ENCODE assay signal across 8 mouse cellular contexts in the genomic region with DNA sequence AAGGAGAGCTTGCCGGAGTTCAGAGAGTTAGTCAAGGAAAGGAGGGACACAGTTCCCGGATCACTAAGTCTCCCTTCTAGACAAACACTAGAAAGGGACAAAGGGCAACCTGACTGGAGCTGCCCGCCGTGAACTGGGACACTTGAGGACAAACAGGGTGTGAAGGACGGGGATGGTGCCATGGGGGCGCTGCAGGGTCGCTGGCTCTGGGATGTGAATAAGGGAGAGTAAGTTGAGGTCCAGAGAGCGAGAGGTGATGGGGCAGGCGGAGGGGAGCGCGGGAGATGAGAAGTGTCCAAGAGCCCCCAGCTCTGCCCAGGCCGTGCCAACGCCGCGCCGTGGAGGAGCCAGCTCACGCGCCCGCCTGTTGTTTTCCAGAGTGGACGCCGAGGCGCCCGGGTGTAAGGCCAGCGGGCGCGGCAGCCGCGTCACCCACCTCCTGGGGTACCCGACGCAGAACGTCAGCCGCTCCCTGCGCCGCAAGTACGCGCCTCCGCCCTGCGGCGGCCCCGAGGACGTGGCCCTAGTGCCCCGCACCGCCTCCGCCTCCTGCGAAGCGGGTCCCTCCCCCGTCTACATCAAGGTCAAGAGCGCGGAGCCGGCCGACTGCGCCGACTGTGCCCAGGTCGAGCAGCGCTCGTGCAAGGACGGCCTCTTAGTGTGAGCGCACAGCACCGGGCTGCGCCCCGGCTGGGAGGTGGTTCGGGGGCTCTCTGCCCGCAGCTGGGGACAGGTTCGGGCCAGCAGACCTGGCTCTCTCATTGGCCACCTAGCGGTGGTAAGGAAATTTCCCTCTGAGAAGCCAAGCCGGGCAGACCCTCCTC. TPM values are rescaled to one million over a fixed set of nuclear protein-coding genes. Genes with fewer than 3 reads are reported as not detected.
A peak's percentile ranks its signal among the peaks of the same experiment; 100 is the strongest.
DNase-seq lines count a peak whose midpoint lies in the region; ATAC-seq and TF ChIP-seq lines count a peak whose summit lies in the region.

No protein-coding gene starts in this region.

- peak; percentile 74 to 79 for DNase-seq in B cell, adult 2 months
- peak; percentile 86 for DNase-seq in forebrain, embryonic 11.5 days (ENCODE audit: low spot score)
- DNase-seq in kidney, postnatal 14 days: peak; percentile 86
- no peak for DNase-seq in liver, embryonic 13.5 days
- peak; percentile 64 to 70 for DNase-seq in natural killer cell, adult 2 months (ENCODE audit: low spot score in 2 of 2)

- H3K27ac ChIP-seq in bone marrow macrophage, adult 2 months (ENCODE audit: insufficient read depth, low read depth, low read length): no peak overlapping the region
- no peak overlapping the region for H3K27ac ChIP-seq in forebrain, embryonic 11.5 days (ENCODE audit: low read depth, low read length)
- peak overlapping the region; percentile 15 for H3K27ac ChIP-seq in heart, embryonic 16.5 days (ENCODE audit: low read length)
- no peak overlapping the region for H3K27ac ChIP-seq in liver, embryonic 13.5 days
- H3K27ac ChIP-seq in stomach, embryonic 15.5 days: peak overlapping the region; percentile 23; the same call in 1 of the 2 replicates

- peak; percentile 55 for TF ChIP-seq CTCF in bone marrow macrophage, adult 2 months (IDR thresholded peaks at IDR 0.05; ENCODE audit: low read depth, low read length)

- WGBS in forebrain, embryonic 11.5 days: under 1% methylated on average over 66 of the region's 66 CpGs
- WGBS in heart, embryonic 16.5 days: under 1% methylated on average over 56 of the region's 66 CpGs
- WGBS in liver, embryonic 13.5 days (ENCODE audit: insufficient replicate concordance): under 1% methylated on average over 65 of the region's 66 CpGs
- 1% methylated on average over 66 of the region's 66 CpGs for WGBS in stomach, embryonic 15.5 days

- H3K4me1 ChIP-seq in bone marrow macrophage, adult 2 months (ENCODE audit: control insufficient read depth, insufficient read depth, low read length): peaks cover 37% of the 10 kb centered on the region
- H3K4me1 ChIP-seq in forebrain, embryonic 11.5 days (replicated peaks; ENCODE audit: control insufficient read depth, insufficient read depth, low read length): peaks cover 10% of the 10 kb centered on the region
- H3K4me1 ChIP-seq in heart, embryonic 16.5 days (ENCODE audit: control insufficient read depth, insufficient read depth, low read length): peaks cover 8% of the 10 kb centered on the region
- 0 out of 2 replicates have a peak, but pooled peaks cover 7% of the 10 kb centered on the region for H3K4me1 ChIP-seq in liver, embryonic 13.5 days (replicated peaks)
- H3K4me1 ChIP-seq in stomach, embryonic 15.5 days: peaks cover 11% of the 10 kb centered on the region

- ATAC-seq in forebrain, embryonic 11.5 days (replicated peaks; ENCODE audit: low FRiP score): peak; percentile 87
- ATAC-seq in heart, embryonic 16.5 days (replicated peaks; ENCODE audit: extremely low read depth, insufficient read depth, low FRiP score): peak; percentile 83
- ATAC-seq in liver, embryonic 13.5 days (ENCODE audit: low read depth): peak; percentile 51
- peak; percentile 82 for ATAC-seq in stomach, embryonic 15.5 days (ENCODE audit: insufficient read depth, low FRiP score, low read depth)

- H3K4me3 ChIP-seq in bone marrow macrophage, adult 2 months (ENCODE audit: insufficient read depth, low read length): peak overlapping the region; percentile 73
- H3K4me3 ChIP-seq in forebrain, embryonic 11.5 days (ENCODE audit: low read depth, low read length): peak overlapping the region; percentile 51
- H3K4me3 ChIP-seq in heart, embryonic 16.5 days (ENCODE audit: low read length): peak overlapping the region; percentile 68
- peak overlapping the region; percentile 53 for H3K4me3 ChIP-seq in liver, embryonic 13.5 days (replicated peaks)
- peak overlapping the region; percentile 57 for H3K4me3 ChIP-seq in stomach, embryonic 15.5 days (replicated peaks)

- peak overlapping the region; percentile 89 for H3K4me2 ChIP-seq in forebrain, embryonic 11.5 days (ENCODE audit: low read depth, low read length, severe bottlenecking)
- peak overlapping the region; percentile 98 for H3K4me2 ChIP-seq in heart, embryonic 16.5 days (ENCODE audit: low read depth, low read length)
- peak overlapping the region; percentile 70 for H3K4me2 ChIP-seq in liver, embryonic 13.5 days
- H3K4me2 ChIP-seq in stomach, embryonic 15.5 days: peak overlapping the region; percentile 97

- H3K27me3 ChIP-seq in forebrain, embryonic 11.5 days (ENCODE audit: control insufficient read depth, insufficient read depth, low read length): peaks cover 23% of the 10 kb centered on the region
- peaks cover 33% of the 10 kb centered on the region for H3K27me3 ChIP-seq in heart, embryonic 16.5 days (ENCODE audit: control insufficient read depth, insufficient read depth, low read length)
- peaks cover 70% of the 10 kb centered on the region for H3K27me3 ChIP-seq in liver, embryonic 13.5 days
- peaks cover 9% of the 10 kb centered on the region; the same call in 1 of the 2 replicates for H3K27me3 ChIP-seq in stomach, embryonic 15.5 days (replicated peaks)

- H3K9me3 ChIP-seq in forebrain, embryonic 11.5 days (ENCODE audit: control insufficient read depth, low read length): no peaks in the 10 kb centered on the region
- H3K9me3 ChIP-seq in heart, embryonic 16.5 days (replicated peaks; ENCODE audit: control insufficient read depth, low read length): no peaks in the 10 kb centered on the region
- H3K9me3 ChIP-seq in liver, embryonic 13.5 days (replicated peaks): no peaks in the 10 kb centered on the region
- H3K9me3 ChIP-seq in stomach, embryonic 15.5 days: no peaks in the 10 kb centered on the region

- H3K36me3 ChIP-seq in forebrain, embryonic 11.5 days (ENCODE audit: control insufficient read depth, insufficient read depth, low read length): no peaks in the 10 kb centered on the region
- no peaks in the 10 kb centered on the region for H3K36me3 ChIP-seq in heart, embryonic 16.5 days (ENCODE audit: control insufficient read depth, insufficient read depth)
- no peaks in the 10 kb centered on the region for H3K36me3 ChIP-seq in liver, embryonic 13.5 days
- H3K36me3 ChIP-seq in stomach, embryonic 15.5 days: no peaks in the 10 kb centered on the region

- peak overlapping the region; percentile 48 for H3K9ac ChIP-seq in forebrain, embryonic 11.5 days (ENCODE audit: low read length)
- peak overlapping the region; percentile 75 for H3K9ac ChIP-seq in heart, embryonic 16.5 days (ENCODE audit: low read length)
- no peak overlapping the region for H3K9ac ChIP-seq in liver, embryonic 13.5 days
- peak overlapping the region; percentile 30 for H3K9ac ChIP-seq in stomach, embryonic 15.5 days

- no peak for TF ChIP-seq POLR2A in bone marrow macrophage, adult 2 months (IDR thresholded peaks at IDR 0.05; ENCODE audit: borderline replicate concordance, low read depth, low read length)

RNA-seq across cellular contexts. Expression of gene Vsig8, which starts 7.1 kb away (rescaled TPM):
- not detected in 2 replicates for polyA plus RNA-seq in bone marrow macrophage, adult 2 months (2012; ENCODE audit: insufficient read depth, insufficient read length, missing spikeins)
- 0.17 TPM in 1 of 2 replicates, not detected in the other for polyA plus RNA-seq in forebrain, embryonic 11.5 days (2014; fragmentation: Nextera tagmentation; extraction: Ambion mirVana)
- 0.32 and 0.55 TPM in 2 replicates for polyA plus RNA-seq in heart, embryonic 16.5 days (2015; fragmentation: Nextera tagmentation; extraction: Ambion mirVana)
- not detected in 2 replicates for polyA plus RNA-seq in liver, embryonic 13.5 days (2015; fragmentation: Nextera tagmentation; extraction: Ambion mirVana)
- 0.46 and 1.8 TPM in 2 replicates for polyA plus RNA-seq in stomach, embryonic 15.5 days (2015; fragmentation: Nextera tagmentation; extraction: Ambion mirVana)

RNA-seq across cellular contexts. Expression of gene Slamf8, which starts 27.5 kb away (rescaled TPM):
- polyA plus RNA-seq in bone marrow macrophage, adult 2 months (2012; ENCODE audit: insufficient read depth, insufficient read length, missing spikeins): 4.0 TPM in 2 replicates
- not detected in 2 replicates for polyA plus RNA-seq in forebrain, embryonic 11.5 days (2014; fragmentation: Nextera tagmentation; extraction: Ambion mirVana)
- polyA plus RNA-seq in heart, embryonic 16.5 days (2015; fragmentation: Nextera tagmentation; extraction: Ambion mirVana): 0.35 TPM in 2 replicates
- polyA plus RNA-seq in liver, embryonic 13.5 days (2015; fragmentation: Nextera tagmentation; extraction: Ambion mirVana): 0.10 and 0.12 TPM in 2 replicates
- 0.31 and 0.44 TPM in 2 replicates for polyA plus RNA-seq in stomach, embryonic 15.5 days (2015; fragmentation: Nextera tagmentation; extraction: Ambion mirVana)

RNA-seq across cellular contexts. Expression of gene Fcrl6, which starts 39.5 kb away (rescaled TPM):
- not detected in 2 replicates for polyA plus RNA-seq in bone marrow macrophage, adult 2 months (2012; ENCODE audit: insufficient read depth, insufficient read length, missing spikeins)
- 0.19 TPM in 1 of 2 replicates, not detected in the other for polyA plus RNA-seq in forebrain, embryonic 11.5 days (2014; fragmentation: Nextera tagmentation; extraction: Ambion mirVana)
- not detected in 2 replicates for polyA plus RNA-seq in heart, embryonic 16.5 days (2015; fragmentation: Nextera tagmentation; extraction: Ambion mirVana)
- not detected in 2 replicates for polyA plus RNA-seq in liver, embryonic 13.5 days (2015; fragmentation: Nextera tagmentation; extraction: Ambion mirVana)
- not detected in 2 replicates for polyA plus RNA-seq in stomach, embryonic 15.5 days (2015; fragmentation: Nextera tagmentation; extraction: Ambion mirVana)

RNA-seq across cellular contexts. Expression of gene Cfap45, which starts 42.3 kb away (rescaled TPM):
- polyA plus RNA-seq in bone marrow macrophage, adult 2 months (2012; ENCODE audit: insufficient read depth, insufficient read length, missing spikeins): 0.87 and 1.2 TPM in 2 replicates
- 1.2 and 1.3 TPM in 2 replicates for polyA plus RNA-seq in forebrain, embryonic 11.5 days (2014; fragmentation: Nextera tagmentation; extraction: Ambion mirVana)
- 3.0 and 3.2 TPM in 2 replicates for polyA plus RNA-seq in heart, embryonic 16.5 days (2015; fragmentation: Nextera tagmentation; extraction: Ambion mirVana)
- polyA plus RNA-seq in liver, embryonic 13.5 days (2015; fragmentation: Nextera tagmentation; extraction: Ambion mirVana): 0.17 and 0.44 TPM in 2 replicates
- 2.4 TPM in 2 replicates for polyA plus RNA-seq in stomach, embryonic 15.5 days (2015; fragmentation: Nextera tagmentation; extraction: Ambion mirVana)

Comparison
In these comparisons a context has a peak if more than half of its experiments do, and no peak if none do; other contexts are left out.
1. H3K27ac ChIP-seq: peak in heart, embryonic 16.5 days (single experiment) and stomach, embryonic 15.5 days (single experiment); none in bone marrow macrophage, adult 2 months (single experiment), forebrain, embryonic 11.5 days (single experiment) and liver, embryonic 13.5 days (single experiment).
2. Peak in every context shown above with its lines, with median percentiles within 50 percentile points of each other: H3K4me3 ChIP-seq, ATAC-seq and H3K4me2 ChIP-seq.